Mouse (Mus musculus) heart, postnatal 14 days (tissue): ENCODE data around the gene Prr5l. TPM values are rescaled to one million over a fixed set of nuclear protein-coding genes. Genes with fewer than 3 reads are reported as not detected.

ENCODE experiments used
- DNase-seq, 2 experiments: peaks; one replicate each; pipeline ENCODE4 v3.0.0; 2021 to 2022
- intact Hi-C: fragments of 180-260 bp; cut with DNase I; formaldehyde crosslinking; loops from one replicate; pipeline ENCODE4 v1.15.1; 2025
- total RNA-seq, 2 experiments: library from RNA; stranded (reverse); gene quantifications; 2 replicates each; pipeline ENCODE4 v1.2.3; 2021

Prr5l gene
- total RNA-seq, 2 experiments from 2014 or later = 2.9 to 3.8 TPM

- DNase-seq = no peak
- intact Hi-C loops = loop anchor here (10.0 kb wide), 2 partner anchors 604 to 764 kb away; partner anchors contain the start of gene Fjx1
Observed at GRCm38 (mm10) chr2:101690252-101690827, 192.5 kb downstream of the Prr5l start.

- intact Hi-C loops = no loop called here
- DNase-seq = no peak
Observed at GRCm38 (mm10) chr2:101688011-101688410, 194.8 kb downstream of the Prr5l start.

DNA sequence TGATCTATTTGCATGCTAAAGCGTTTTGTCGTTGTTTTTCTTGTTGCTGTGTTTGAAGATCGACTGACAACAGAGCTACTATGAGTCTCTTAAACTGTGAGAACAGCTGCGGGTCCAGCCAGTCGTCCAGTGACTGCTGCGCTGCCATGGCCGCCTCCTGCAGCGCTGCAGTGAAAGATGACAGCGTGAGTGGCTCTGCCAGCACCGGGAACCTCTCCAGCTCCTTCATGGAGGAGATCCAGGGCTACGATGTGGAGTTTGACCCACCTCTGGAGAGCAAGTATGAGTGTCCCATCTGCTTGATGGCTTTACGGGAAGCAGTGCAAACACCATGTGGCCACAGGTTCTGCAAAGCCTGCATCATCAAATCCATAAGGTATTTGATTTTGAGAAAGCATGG, 198.4 kb downstream of the Prr5l start:
- intact Hi-C loops = no loop called here
- peak; percentile 26 to 39 for DNase-seq

DNA sequence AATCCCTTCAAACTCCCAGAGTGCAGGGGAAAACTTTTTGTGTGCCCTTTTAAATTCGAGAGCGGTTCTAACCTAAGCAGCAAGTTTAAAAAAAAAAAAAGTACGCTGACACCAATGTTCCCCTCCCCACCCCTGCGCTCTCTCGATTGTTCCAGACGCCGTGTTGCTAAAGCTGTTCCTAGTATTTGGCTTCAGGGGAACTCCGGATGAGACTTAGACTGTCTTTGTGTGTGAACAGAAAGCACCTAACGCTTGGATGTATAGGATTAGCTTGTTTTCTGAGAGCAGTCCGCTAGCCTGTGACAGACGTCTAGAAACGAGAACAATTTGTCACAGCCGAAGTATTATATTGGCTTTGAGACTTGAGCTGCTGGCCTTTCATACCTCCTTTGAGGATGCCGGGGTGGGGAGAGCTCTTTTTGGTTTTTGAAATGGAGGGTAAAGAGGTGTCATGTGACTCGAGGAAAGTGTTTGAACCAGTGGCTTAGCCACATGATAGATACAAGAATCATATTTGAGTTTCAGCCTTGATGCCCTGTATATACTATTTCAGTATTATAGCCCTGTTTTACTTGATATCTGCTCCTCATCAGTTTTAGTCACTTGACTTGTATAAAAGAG, 203.6 kb downstream of the Prr5l start:
- intact Hi-C loops = no loop called here
- DNase-seq = no peak

DNA sequence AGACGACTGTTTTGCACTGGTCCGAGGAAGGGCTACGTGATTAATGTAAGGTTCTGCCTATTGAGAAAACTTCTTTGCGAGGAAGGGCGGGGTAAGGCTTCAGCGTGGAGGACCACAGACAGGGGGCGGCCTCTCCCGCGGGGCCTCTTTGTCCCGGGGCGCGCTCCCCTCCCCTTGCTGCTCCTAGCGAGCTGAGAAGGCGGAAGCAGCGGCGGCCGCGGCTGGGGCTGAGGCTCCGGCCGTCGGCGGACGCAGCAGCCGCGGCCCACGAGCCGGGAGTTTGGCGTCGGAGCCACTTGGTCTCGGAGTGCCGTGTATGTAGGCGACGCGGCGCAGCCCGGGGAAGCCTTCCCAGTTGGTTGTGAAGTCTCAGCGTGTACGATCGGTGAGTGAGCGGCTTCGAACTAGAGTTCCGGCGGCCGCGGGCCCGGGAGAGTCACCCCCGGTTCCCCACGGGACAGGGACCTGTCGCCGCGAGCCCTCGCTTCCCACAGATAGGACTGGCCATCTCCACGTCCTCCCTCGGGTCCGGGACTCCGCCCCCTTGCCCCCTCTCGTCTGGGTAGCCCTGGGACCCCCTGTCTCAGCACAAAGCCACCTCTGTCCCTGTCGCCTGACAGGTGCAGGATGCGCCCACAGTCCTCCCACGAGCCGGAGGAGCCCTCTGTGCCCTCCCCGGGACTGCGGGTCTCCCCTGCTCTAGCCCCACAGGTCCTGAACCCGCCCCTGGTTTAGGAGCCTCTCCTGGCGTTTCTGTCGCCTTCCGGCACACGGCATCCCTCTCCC, 204.4 kb downstream of the Prr5l start, which contains the start of gene Traf6:
Gene Traf6, plus strand, starts transcription at position 194 of the 786 bp plus-strand sequence.
- peak; percentile 88 to 92 for DNase-seq
- intact Hi-C loops = no loop called here

DNA sequence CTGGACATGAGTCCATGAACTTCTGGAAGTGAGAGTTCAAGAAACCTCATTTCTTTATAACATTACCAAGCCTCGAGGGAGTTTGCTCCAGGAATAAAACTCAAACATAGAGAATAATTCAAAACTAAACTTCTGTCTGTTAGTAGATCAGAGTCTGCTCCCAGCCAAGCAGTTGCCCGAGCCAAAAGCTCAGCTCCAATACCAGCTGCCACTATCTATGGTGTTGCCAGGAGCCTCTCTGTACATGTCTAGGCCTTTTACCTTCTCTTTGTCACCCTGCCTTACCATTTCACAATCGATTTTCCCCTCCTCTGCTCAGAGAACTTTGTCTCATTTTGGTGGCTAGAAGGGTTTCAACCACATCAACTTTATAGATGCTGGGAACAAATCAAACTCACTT, 209.3 kb downstream of the Prr5l start:
- DNase-seq = no peak
- intact Hi-C loops = no loop called here

DNA sequence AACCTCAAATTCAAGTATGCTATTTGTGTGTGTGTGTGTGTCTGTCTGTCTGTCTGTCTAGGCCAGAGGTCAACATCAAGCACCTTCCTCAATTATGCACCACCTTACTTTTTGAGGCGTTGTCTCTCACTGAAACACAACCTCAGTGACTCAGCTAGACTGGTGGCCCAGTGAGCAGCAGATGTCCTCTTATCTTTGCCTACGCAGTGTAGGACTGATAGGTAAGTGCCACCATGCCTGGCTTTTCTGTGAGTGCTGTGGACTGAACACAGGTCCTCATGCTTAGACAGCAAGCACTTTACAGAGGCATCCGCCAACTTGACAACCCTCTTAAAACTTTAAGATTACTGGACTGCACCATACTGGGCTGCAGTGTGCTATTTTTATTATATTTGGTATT, 214.1 kb downstream of the Prr5l start:
- intact Hi-C loops = no loop called here
- no peak for DNase-seq

DNA sequence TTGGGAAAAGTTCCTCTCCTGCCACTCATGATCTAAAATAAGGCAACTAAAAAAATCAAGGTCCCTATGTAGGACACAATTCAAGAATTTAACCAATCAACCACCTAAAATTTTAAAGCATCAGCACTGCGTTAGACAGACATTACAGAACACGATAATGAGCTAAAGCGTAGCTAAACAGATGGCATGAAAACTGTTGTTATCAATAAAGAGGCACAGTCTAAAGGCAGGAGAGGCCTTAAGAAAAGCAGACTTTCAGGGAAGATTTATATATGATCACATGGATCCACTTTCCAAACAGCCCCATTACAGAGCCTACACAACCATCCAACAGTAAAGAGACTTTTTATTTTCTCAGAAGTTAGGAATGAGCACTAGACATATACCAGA, 217.1 kb downstream of the Prr5l start:
- no peak for DNase-seq
- intact Hi-C loops = no loop called here

GRCm38 (mm10) chr2:101665058-101665702, 217.6 kb downstream of the Prr5l start:
- intact Hi-C loops = no loop called here
- DNase-seq = peak; percentile 75 to 83

Other genes with a start within 250 kb of the Prr5l start
- 10 to 100 TPM in 1 of 2 experiments, 1 to 10 TPM in 1; 1.1 to 29.2 TPM for gene Rag1, start 233.5 kb downstream of the Prr5l start, total RNA-seq
- gene B230118H07Rik, start 233.5 kb downstream of the Prr5l start, total RNA-seq = 10 to 100 TPM; 69.2 to 69.8 TPM
- 10 to 100 TPM; 10.7 to 11.5 TPM for gene Traf6, start 204.6 kb downstream of the Prr5l start, total RNA-seq
- gene Commd9, start 3.2 kb upstream of the Prr5l start, total RNA-seq = 10 to 100 TPM; 24.0 to 26.6 TPM